Mouse (Mus musculus) T-helper 2 cell (primary cell): ENCODE measurements at regions not wholly inside any gene's neighbourhood (a gene's known extent, or its start where the extent isn't known, plus 50 kb on each side); places are given as distances from the start of the nearest gene placed in this dataset.

ENCODE experiments used
- in situ Hi-C: fragments of 300-600 bp; cut with MboI, MseI; formaldehyde crosslinking; loops from one replicate; pipeline ENCODE4 v1.15.1; 2025; ENCODE audit warnings: high pct_unique_total_duplicates

- in situ Hi-C loops = no loop called here
Observed at GRCm38 (mm10) chr14:100353508-100353907, 69.0 kb upstream of the Klf12 start.

GRCm38 (mm10) chr14:100352961-100353452 is 68.5 kb upstream of the Klf12 start:
- in situ Hi-C loops = no loop called here

DNA sequence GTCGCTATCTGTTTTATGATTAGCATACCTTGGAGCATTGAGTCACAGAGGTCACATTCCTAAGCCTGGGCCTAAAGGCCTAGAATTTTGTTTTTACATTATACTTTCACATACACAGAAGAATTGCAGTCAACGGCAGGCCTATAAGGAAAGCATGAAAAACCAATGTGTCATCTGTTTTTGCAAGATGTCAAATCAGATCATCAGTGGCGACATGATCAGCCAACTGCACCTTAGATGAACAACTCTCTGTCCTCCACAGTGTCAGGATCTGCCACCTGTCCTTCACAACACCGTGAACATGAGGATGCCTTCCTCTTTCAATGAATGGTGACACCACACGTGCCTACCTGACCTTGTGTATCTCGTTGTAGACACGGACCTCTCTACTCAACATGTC is 66.5 kb upstream of the Klf12 start:
- in situ Hi-C loops = no loop called here

DNA sequence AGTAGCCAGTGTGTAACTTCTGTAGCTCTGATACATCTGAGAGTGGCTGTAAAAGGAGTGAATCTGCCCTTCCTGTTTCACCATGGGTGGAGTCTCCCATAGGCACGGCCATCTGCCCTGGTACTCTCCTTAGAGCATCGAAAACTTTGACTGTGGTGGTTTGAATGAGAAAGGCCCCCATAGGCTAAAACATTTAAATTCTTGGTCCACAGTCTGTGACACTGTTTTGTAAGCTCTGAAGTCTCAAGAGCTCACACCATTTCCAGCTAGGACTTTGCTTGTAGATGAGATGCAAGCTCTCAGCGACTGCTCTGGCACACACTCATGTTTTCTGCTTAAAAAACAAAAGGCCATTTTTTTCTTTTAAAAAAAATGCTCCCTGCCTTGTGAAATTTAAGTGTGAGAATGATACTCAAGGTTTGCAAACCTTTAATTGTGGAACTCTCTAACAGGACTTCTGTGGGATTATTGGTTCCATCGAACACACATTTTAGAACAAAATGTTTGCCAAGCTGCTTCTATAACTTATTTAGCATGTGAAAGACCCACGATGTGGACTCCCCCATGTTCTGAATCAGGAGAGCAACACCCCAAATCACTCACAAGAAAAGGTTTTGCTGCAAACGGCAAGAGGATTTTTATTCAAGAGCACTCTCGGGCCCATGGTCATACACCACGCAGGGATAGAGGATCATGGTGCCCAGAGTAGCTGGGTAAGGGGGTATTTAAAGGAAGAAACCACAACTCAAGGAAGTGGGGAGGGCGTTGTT is 65.7 kb upstream of the Klf12 start:
- in situ Hi-C loops = no loop called here

- in situ Hi-C loops = loop anchor here (10.0 to 25.0 kb wide), 2 partner anchors 661 to 764 kb away; no protein-coding TSS in a partner anchor
Observed at GRCm38 (mm10) chr14:100348336-100349164, 64.1 kb upstream of the Klf12 start.

DNA sequence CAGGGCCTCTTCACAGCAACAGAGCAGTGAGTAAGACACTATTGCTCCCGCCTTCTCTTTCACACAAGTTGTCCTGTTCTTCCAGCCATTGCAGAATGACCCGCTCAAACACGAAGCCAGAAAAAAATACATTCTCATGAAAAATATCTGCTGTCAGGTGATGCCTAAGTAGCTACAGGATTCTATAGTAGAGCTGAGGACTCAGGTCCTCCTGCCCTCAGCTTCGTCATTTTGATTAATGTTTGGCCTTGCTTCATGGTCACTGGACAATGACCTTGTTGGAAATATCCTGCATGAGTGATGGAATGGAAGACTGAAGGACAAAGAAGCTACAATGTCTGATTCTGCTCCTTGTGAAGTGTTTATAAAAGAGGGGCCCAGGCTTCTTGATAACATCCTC is 52.4 kb upstream of the Klf12 start:
- in situ Hi-C loops = loop anchor here (25.0 kb wide), 1 partner anchor 650 kb away; no protein-coding TSS in a partner anchor
